Mouse (Mus musculus) G1E-ER4 (cell line): ENCODE measurements around the gene Gjb2. TPM values are rescaled to one million over a fixed set of nuclear protein-coding genes. Genes with fewer than 3 reads are reported as not detected.

Experiments
- GATA1 ChIP-seq: IDR thresholded peaks from one replicate; pipeline ENCODE4 v1.8.0; 2012; ENCODE audit warnings: low read length, inconsistent platforms
- polyA plus RNA-seq: library from polyadenylated mRNA; stranded (reverse); fragments of >175 nt; gene quantifications from 2 replicates; pipeline ENCODE4 v1.2.3, GENCODE M21; 2012

Gene Gjb2
- polyA plus RNA-seq, 1 experiment = not detected

- no peak for TF ChIP-seq GATA1
Observed at GRCm38 (mm10) chr14:57093029-57093428, 11.5 kb downstream of the Gjb2 start.

- TF ChIP-seq GATA1 = no peak
Observed at GRCm38 (mm10) chr14:57090001-57090400, 14.5 kb downstream of the Gjb2 start.

GRCm38 (mm10) chr14:57089107-57089506 is 15.4 kb downstream of the Gjb2 start:
- no peak for TF ChIP-seq GATA1

GRCm38 (mm10) chr14:57084180-57084668 is 20.3 kb downstream of the Gjb2 start:
- no peak for TF ChIP-seq GATA1

- no peak for TF ChIP-seq GATA1
Observed at GRCm38 (mm10) chr14:57082863-57083262, 21.6 kb downstream of the Gjb2 start.

GRCm38 (mm10) chr14:57075537-57075936 is 29.0 kb downstream of the Gjb2 start:
- no peak for TF ChIP-seq GATA1

GRCm38 (mm10) chr14:57066053-57066452 is 38.4 kb downstream of the Gjb2 start:
- no peak for TF ChIP-seq GATA1

GRCm38 (mm10) chr14:57057563-57058321 is 46.8 kb downstream of the Gjb2 start, which contains the start of gene Gja3:
Gene Gja3, minus strand, starts transcription at chr14:57058100.
- no peak for TF ChIP-seq GATA1

- TF ChIP-seq GATA1 = no peak
Observed at GRCm38 (mm10) chr14:57057204-57057562, 47.3 kb downstream of the Gjb2 start.

GRCm38 (mm10) chr14:57052713-57053112 is 51.8 kb downstream of the Gjb2 start:
- no peak for TF ChIP-seq GATA1

Other genes with a start within 250 kb of the Gjb2 start
- 1.4 and 2.2 TPM in 2 replicates for gene Zmym2, start 218.0 kb downstream of the Gjb2 start, polyA plus RNA-seq
- gene Gja3, start 46.6 kb downstream of the Gjb2 start, polyA plus RNA-seq = not detected in 2 replicates
- not detected in 2 replicates for gene Gm4491, start 11.2 kb upstream of the Gjb2 start, polyA plus RNA-seq
- gene Gjb6, start 28.9 kb upstream of the Gjb2 start, polyA plus RNA-seq = not detected in 2 replicates